Mouse (Mus musculus): Measurements from ENCODE around the gene Lsm2.

- TF ChIP-seq CTCF (IDR thresholded peaks at IDR 0.05; ENCODE audit: borderline replicate concordance, extremely low read depth, insufficient read depth, insufficient read length) (no peak), POLR2A (IDR thresholded peaks at IDR 0.05; ENCODE audit: borderline replicate concordance, extremely low read depth, insufficient read depth, insufficient read length, poor library complexity, severe bottlenecking) (no peak)
Measured at GRCm38 (mm10) chr17:34962125-34962524, 19.5 kb upstream of the Lsm2 start.
